Mouse (Mus musculus): Measurements from ENCODE around the gene Map6d1.

GRCm38 (mm10) chr16:20247103-20247502 is 5.9 kb upstream of the Map6d1 start:
- no peak for TF ChIP-seq CTCF (IDR thresholded peaks at IDR 0.05; ENCODE audit: borderline replicate concordance, control insufficient read depth, extremely low read depth, insufficient read depth, low read length, poor library complexity)
- TF ChIP-seq POLR2A (IDR thresholded peaks at IDR 0.05; ENCODE audit: control insufficient read depth, extremely low read depth, insufficient read depth, low read length, poor library complexity), result no peak
